Mouse (Mus musculus) liver, postnatal 0 days (tissue): ENCODE measurements around the gene Tbc1d5.

ENCODE experiments used
- CTCF ChIP-seq: sonication (generic); IDR thresholded peaks from 2 replicates; pipeline ENCODE4 v1.5.1; 2016; ENCODE audit warnings: antibody characterized with exemption, low read depth
- EP300 ChIP-seq: IDR thresholded peaks from 2 replicates; pipeline ENCODE4 v1.6.1; 2016; ENCODE audit warnings: antibody characterized with exemption, low read depth, mild to moderate bottlenecking

- no peak for TF ChIP-seq CTCF
- no peak for TF ChIP-seq EP300
Observed at GRCm38 (mm10) chr17:50813580-50813979, 365.6 kb downstream of the Tbc1d5 start.
